Mouse (Mus musculus) intestine, embryonic 16.5 days (tissue): Measurements from ENCODE around the gene Jmy. TPM values are rescaled to one million over a fixed set of nuclear protein-coding genes. Genes with fewer than 3 reads are reported as not detected.

Experiments used
- ATAC-seq: fragments of 200-750 bp; cut with Nextera tagmentation; 2 replicates; pipeline ENCODE4 v1.8.0; 2017; ENCODE audit warnings: moderate TSS enrichment, moderate library complexity
- H3K27ac ChIP-seq: fragments of 300-500 bp; sonication (generic); 2 replicates; pipeline ENCODE4 v1.5.1; 2014; ENCODE audit warnings: mild to moderate bottlenecking, low read length
- H3K27me3 ChIP-seq: fragments of 300-500 bp; sonication (generic); replicated peaks from 2 replicates; pipeline ENCODE4 v1.6.1; 2014; ENCODE audit warnings: low read length, control low read depth, mixed read lengths; ENCODE audit not compliant: control insufficient read depth, insufficient read depth
- H3K36me3 ChIP-seq: fragments of 300-500 bp; sonication (generic); 2 replicates; pipeline ENCODE4 v1.6.1; 2014; ENCODE audit warnings: low read length, control low read depth; ENCODE audit not compliant: control insufficient read depth, insufficient read depth
- H3K4me1 ChIP-seq: fragments of 300-500 bp; sonication (generic); 2 replicates; pipeline ENCODE4 v1.6.1; 2014; ENCODE audit warnings: low read length, control low read depth, mixed read lengths; ENCODE audit not compliant: control insufficient read depth, insufficient read depth
- H3K4me2 ChIP-seq: fragments of 300-500 bp; sonication (generic); 2 replicates; pipeline ENCODE4 v1.6.1; 2014; ENCODE audit warnings: low read depth, low read length, control low read depth
- H3K4me3 ChIP-seq: fragments of 300-500 bp; sonication (generic); 2 replicates; pipeline ENCODE4 v1.5.1; 2014; ENCODE audit warnings: mild to moderate bottlenecking, low read length
- H3K9ac ChIP-seq: fragments of 300-500 bp; sonication (generic); 2 replicates; pipeline ENCODE4 v1.6.1; 2014; ENCODE audit warnings: low read depth, low read length
- H3K9me3 ChIP-seq: fragments of 300-500 bp; sonication (generic); 2 replicates; pipeline ENCODE4 v1.6.1; 2016; ENCODE audit warnings: low read length, control low read depth; ENCODE audit not compliant: control insufficient read depth
- WGBS: fragments of 180-500 bp; shearing (Covaris S2); extraction: QIAGEN DNeasy Blood & Tissue Kit; methylation state at CpG from one replicate; pipeline ENCODE4 v1.1.7; 2014; 5-methylcytosine and 5-hydroxymethylcytosine counted together
- polyA plus RNA-seq: library from polyadenylated mRNA; unstranded; fragments of >200 nt; fragmentation: Nextera tagmentation; extraction: Ambion mirVana; gene quantifications from 2 replicates; pipeline ENCODE4 v1.2.1, GENCODE M21; 2015

The Jmy gene
- polyA plus RNA-seq, 1 experiment from 2014 or later = 1.9 TPM

DNA sequence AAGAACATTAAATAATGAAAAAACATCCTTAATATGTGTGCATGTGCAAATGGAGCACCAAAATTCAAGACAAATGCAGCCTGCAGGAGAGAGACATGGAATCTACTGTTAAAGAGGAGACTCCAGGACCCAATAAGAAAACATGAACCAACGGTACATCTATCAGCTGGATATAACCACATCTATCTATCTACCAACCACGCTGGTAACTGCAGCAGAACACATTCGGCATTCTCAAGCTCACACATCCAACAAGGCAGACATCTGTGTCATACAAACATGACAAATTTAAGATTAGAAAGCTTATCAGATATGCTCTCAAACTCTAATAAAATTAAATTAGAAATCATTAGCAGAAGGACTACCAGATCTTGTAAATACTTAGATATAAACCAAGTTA is 21.3 kb downstream of the Jmy start:
- H3K36me3 ChIP-seq = peaks cover 4% of the 10 kb centered on the region; the same call in 1 of the 2 replicates
- H3K27me3 ChIP-seq = no peaks in the 10 kb centered on the region
- H3K4me2 ChIP-seq = no peak overlapping the region
- no peak overlapping the region for H3K27ac ChIP-seq
- no peak for ATAC-seq
- no peaks in the 10 kb centered on the region for H3K4me1 ChIP-seq
- no peaks in the 10 kb centered on the region for H3K9me3 ChIP-seq
- no peak overlapping the region for H3K4me3 ChIP-seq
- WGBS = 95% methylated on average over 3 of the region's 3 CpGs
- no peak overlapping the region for H3K9ac ChIP-seq

DNA sequence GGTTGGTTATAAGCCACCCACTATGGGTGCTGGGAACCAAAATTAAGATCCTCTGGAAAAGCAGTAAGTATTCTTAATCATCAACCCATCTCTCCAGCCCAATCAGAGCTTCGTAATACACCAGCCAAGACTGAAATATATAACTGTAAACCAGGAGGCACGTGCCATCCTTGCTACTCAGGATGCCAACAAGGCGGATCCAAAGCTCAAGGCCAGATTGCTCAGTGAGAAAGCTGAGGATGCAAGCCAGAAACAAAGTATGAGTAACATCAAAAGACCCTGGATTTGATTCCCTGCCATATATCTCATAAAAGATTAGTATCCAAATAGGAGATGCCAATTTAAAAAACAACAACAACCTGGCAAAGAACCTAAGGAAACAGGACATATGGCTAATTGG is 31.3 kb downstream of the Jmy start:
- Histone ChIP-seq H3K27me3 (no peaks in the 10 kb centered on the region), H3K9me3 (no peaks in the 10 kb centered on the region), H3K9ac (no peak overlapping the region), H3K4me2 (no peak overlapping the region), H3K4me3 (no peak overlapping the region), H3K27ac (no peak overlapping the region), H3K36me3 (peaks cover 3% of the 10 kb centered on the region; the same call in 1 of the 2 replicates), H3K4me1 (no peaks in the 10 kb centered on the region)
- no peak for ATAC-seq
- WGBS = 92% methylated on average over 3 of the region's 3 CpGs

DNA sequence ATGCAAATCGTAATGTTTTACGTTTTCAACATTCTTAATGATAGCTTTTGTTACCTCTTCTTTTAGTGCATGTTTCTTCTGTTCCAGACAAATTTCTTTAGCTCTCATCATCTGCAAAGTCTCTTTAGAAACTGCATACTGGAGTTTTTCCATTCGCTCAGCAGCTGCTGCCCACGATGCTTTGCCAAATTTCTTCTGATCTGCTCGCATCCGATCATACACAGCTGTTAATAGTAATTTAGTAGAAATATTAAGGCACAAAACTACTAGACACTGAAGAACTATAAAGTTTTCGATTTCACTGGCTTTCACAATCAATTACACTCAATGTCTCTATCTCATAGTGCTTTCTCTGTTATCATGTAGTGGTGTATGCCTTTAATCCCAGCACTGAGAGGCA is 40.0 kb downstream of the Jmy start:
- WGBS = 86% methylated on average over 7 of the region's 7 CpGs
- Histone ChIP-seq H3K4me1 (no peaks in the 10 kb centered on the region), H3K9ac (no peak overlapping the region), H3K27me3 (no peaks in the 10 kb centered on the region), H3K27ac (no peak overlapping the region), H3K36me3 (no peaks in the 10 kb centered on the region), H3K4me2 (no peak overlapping the region), H3K4me3 (no peak overlapping the region), H3K9me3 (no peaks in the 10 kb centered on the region)
- no peak for ATAC-seq

DNA sequence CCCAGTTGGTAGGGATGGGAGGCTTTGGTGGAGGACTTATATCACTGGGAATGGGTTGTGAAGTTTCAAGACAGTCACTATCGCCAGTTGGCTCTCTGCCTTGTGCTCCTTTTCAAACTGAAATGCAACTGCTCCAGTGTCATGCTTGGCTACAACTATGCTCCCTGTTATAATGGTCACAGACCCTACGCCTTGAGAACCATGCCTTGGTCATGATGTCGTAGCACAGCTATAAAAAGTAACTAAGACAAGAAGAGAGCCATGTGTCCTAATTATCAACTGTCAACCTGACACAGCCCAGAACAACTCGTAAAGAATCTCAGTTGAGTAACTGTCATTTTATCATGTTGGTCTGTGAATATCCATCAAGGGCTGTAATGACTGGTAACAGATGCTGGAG is 41.0 kb downstream of the Jmy start:
- WGBS = 83% methylated on average over 4 of the region's 4 CpGs
- no peak overlapping the region for H3K4me3 ChIP-seq
- no peak overlapping the region for H3K27ac ChIP-seq
- H3K9ac ChIP-seq = no peak overlapping the region
- H3K4me1 ChIP-seq = no peaks in the 10 kb centered on the region
- ATAC-seq = no peak
- no peaks in the 10 kb centered on the region for H3K9me3 ChIP-seq
- H3K27me3 ChIP-seq = no peaks in the 10 kb centered on the region
- no peak overlapping the region for H3K4me2 ChIP-seq
- peaks cover 2% of the 10 kb centered on the region; the same call in 1 of the 2 replicates for H3K36me3 ChIP-seq

DNA sequence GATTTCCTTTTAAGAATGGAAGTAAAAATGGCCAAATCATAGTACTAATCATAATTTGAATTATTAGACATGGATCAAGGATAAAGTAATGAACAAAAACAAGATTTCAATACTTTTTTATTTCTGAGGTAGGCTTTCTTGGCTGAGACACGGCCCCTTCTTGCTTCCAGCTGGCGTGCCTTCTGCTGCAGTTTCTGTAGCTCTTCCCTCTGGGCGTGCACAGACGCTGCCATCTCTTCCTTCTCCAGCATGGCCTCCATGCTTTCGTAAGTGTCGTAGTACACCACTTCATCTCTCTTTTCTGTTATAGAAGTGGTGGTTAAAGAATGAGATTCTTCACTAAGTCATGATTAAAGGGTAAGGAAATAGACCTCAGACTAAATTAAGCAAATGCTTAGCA is 46.3 kb downstream of the Jmy start:
- Histone ChIP-seq H3K27me3 (no peaks in the 10 kb centered on the region), H3K4me1 (no peaks in the 10 kb centered on the region), H3K9ac (no peak overlapping the region), H3K27ac (no peak overlapping the region), H3K4me3 (no peak overlapping the region), H3K9me3 (no peaks in the 10 kb centered on the region), H3K4me2 (no peak overlapping the region), H3K36me3 (peaks cover 15% of the 10 kb centered on the region; the same call in 1 of the 2 replicates)
- 93% methylated on average over 6 of the region's 6 CpGs for WGBS
- no peak for ATAC-seq

DNA sequence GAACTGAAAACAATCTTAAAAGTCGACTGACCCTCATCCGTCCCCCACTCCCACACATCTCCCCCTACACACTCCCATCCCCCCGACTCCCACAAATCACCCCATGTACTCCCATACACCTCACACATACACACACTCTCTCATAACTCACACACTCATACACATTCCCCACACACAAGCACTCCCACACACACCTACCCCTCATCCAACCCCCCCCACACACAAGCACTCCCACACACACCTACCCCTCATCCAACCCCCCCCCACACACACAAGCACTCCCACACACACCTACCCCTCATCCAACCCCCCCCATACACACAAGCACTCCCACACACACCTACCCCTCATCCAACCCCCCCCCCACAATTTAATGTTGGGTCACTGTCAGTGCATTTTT is 59.4 kb downstream of the Jmy start:
- Histone ChIP-seq H3K27me3 (no peaks in the 10 kb centered on the region), H3K9me3 (no peaks in the 10 kb centered on the region), H3K4me3 (no peak overlapping the region), H3K4me2 (no peak overlapping the region), H3K4me1 (no peaks in the 10 kb centered on the region), H3K9ac (no peak overlapping the region), H3K27ac (no peak overlapping the region), H3K36me3 (peaks cover 12% of the 10 kb centered on the region; the same call in 1 of the 2 replicates)
- ATAC-seq = no peak
- 80% methylated on average over 3 of the region's 3 CpGs for WGBS

DNA sequence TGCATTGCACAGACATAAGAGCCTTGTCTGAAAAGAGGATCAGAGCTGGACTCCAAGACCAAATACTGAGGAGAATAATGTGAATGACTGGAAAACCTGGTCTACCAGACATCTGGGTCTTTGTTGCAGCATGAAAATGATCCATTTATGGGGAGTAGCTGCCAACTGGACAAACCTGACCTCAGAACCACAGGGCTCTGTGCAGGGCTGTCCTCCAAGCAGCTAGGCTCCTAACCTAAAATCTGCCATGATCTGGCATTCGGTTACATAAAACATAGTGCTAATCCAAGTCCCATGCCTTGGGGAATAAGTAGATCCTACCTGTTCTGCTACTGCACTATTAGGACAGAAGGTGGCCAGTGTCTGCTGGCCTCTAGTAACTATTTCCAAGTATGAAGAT is 70.4 kb downstream of the Jmy start:
- H3K4me3 ChIP-seq = no peak overlapping the region
- WGBS = 100% methylated on average over 1 of the region's 1 CpGs
- no peaks in the 10 kb centered on the region for H3K4me1 ChIP-seq
- no peak overlapping the region for H3K9ac ChIP-seq
- H3K27ac ChIP-seq = no peak overlapping the region
- no peaks in the 10 kb centered on the region for H3K9me3 ChIP-seq
- no peak overlapping the region for H3K4me2 ChIP-seq
- no peaks in the 10 kb centered on the region for H3K27me3 ChIP-seq
- no peaks in the 10 kb centered on the region for H3K36me3 ChIP-seq
- ATAC-seq = no peak

DNA sequence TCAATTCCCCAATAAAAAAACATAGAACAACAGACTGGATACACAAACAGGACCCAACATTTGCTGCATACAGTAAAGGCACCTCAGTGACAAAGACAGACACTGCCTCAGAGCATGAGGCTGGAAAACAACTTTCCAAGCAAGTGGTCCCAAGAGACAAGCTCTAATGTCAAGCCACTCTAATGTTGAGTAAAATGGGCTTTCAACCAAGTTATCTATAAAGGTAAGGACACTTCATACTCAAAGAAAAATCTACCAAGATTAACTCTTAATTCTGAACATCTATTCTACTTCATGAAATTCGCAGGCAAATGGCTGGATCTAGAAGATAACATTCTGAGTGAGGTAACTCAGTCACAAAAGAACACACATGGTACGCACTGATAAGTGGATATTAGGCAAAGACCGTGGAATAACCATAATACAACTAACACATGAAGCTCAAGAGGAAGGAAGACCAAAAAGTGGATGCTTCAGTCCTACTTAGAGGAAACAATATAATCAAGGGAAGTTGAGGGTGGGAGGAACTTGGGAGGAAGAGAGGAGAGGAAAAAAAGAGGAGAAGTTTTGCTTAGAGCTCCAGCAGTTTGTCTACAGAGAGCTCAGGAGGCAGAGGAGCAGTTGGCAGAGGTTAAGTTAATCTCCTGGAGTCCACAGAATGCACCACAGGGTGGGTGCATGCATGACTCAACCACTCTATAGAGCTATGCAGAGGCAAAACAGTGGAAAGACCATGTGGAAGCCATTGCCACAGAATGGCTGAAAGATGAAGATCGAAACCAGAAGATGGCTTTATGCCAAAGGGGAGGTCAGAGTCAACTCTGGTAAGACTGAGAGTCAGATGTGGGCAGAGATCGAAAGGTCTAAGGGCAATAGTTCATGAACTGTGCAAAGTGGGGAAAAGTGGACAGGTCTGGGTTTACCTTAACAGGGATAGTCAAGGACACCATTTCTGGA is 71.4 kb downstream of the Jmy start:
- 91% methylated on average over 5 of the region's 5 CpGs for WGBS
- ATAC-seq = peak; percentile 74

DNA sequence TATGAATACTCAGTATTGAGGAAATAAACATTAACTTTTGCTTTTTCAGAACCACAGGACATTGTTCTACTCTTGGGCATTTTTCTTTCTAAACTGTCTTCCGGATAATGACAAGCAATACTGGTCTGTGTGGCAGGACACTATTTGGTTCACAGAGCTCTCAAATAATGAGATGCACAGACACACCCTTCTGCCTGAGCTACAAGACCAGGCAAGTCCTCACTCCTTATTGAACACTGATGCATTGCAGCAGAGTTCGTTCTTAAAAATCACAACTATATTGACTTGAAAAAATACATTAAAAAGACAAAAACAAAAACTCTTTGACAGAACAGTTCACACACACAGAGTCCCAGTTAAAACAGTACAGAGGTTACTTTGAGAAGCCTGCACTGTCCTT is 76.4 kb downstream of the Jmy start:
- no peak for ATAC-seq
- Histone ChIP-seq H3K9me3 (no peaks in the 10 kb centered on the region), H3K9ac (no peak overlapping the region), H3K36me3 (no peaks in the 10 kb centered on the region), H3K4me1 (no peaks in the 10 kb centered on the region), H3K4me2 (no peak overlapping the region), H3K27ac (no peak overlapping the region), H3K4me3 (no peak overlapping the region), H3K27me3 (no peaks in the 10 kb centered on the region)
- 83% methylated on average over 2 of the region's 2 CpGs for WGBS

More for the DNA sequence above, 71.4 kb downstream of the Jmy start:
- Histone ChIP-seq H3K9ac (no peak overlapping the region), H3K4me2 (no peak overlapping the region), H3K36me3 (no peaks in the 10 kb centered on the region), H3K27ac (no peak overlapping the region), H3K9me3 (no peaks in the 10 kb centered on the region), H3K27me3 (no peaks in the 10 kb centered on the region), H3K4me3 (no peak overlapping the region), H3K4me1 (no peaks in the 10 kb centered on the region)
